Mouse (Mus musculus) adipocyte (in vitro differentiated cells): ENCODE results near the gene Selenom.

Source experiments
- DNase-seq: peaks from one replicate; pipeline ENCODE4 v3.0.0-alpha.2; 2016; ENCODE audit warnings: low spot score

Gene Selenom

DNA sequence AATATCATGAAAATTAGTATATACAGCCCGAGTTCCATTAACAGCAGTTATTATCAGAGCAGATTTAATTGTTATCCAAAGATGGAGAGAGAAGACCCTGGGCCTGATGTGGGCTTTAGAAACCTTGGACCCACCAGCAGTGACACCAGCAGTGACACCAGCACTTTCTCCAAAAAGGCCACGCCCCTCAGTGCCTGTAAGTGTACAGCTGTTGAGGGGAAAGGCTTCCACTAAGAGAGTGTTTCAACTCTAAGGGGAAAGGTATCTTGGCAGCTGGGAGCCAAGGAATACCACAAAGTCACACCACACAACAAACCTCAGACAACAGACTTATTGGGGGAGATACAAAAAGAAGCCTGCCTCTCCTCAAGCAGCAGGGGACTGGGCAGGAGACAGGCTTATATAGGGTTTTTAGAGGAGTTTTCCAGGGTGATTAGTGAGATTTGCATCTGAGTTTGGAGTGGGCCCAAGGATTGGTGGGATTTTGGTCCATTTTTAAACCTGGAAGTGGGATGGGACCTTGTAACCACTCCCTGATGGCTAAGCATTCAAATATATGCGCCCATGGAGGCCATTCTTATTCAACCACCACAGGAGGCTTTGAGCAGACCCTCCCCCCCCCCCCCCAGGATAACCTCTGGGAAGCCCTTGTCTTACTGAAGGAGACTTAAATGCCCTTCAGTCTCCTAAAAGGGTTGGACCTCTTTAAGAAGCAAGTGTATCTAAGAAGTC is 34.2 kb downstream of the Selenom start:
- DNase-seq = no peak

DNA sequence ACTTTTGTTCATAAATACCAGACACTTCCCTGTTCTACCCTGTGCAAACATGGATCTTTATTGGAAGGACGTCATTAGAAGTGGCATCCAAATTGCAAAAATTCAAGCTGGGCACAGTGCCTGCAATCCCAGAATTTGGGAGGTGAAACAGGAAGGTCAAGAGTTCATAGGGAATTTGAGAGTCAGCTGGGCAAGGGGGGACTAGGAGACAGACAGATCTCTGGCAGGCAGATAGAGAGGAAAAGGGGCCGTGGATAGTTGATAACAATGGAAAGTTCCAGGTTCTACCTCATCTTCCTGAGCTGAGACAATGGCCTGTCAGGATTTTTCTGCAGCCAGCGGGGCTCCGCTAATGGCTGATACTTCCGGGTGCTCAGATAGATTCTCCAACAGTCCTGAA is 35.3 kb downstream of the Selenom start:
- no peak for DNase-seq

DNA sequence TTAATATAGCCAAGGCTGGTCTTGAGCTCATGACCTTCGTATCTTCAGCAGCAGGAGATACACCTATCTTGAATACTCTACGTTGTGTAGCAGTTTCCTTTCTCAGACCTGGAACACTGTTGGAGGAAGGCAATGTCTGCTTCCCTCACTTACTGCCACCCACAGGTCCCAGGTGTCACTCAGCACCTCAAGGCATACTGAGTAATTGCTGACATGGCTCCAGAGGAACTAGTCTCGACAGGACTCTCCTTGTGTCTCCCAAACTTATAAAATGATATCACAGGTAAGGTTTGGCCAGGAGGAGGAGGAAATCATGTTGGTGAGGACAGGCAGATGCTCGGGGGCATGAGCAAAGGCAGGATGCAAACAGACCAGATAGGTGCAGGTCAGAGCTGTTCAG is 40.5 kb downstream of the Selenom start:
- no peak for DNase-seq

DNA sequence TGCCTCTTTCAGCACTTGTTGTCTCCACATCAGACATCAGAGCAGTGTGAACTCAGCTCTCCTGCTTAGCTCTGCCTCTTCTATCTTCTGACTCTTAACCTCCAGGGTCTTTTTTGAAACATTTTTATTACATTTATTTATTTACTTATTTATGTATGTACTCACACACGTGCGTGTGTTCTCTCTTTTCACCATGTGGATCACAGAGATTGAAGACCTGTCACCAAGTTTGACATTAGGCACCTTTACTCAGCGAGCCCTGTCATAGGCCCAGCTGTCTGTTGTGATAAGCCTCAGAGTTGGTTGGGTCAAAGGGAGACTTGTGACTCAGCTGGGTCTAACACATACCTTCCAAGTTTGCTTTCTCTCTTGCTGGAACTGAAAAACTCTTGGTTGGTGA is 43.4 kb downstream of the Selenom start:
- DNase-seq = no peak

DNA sequence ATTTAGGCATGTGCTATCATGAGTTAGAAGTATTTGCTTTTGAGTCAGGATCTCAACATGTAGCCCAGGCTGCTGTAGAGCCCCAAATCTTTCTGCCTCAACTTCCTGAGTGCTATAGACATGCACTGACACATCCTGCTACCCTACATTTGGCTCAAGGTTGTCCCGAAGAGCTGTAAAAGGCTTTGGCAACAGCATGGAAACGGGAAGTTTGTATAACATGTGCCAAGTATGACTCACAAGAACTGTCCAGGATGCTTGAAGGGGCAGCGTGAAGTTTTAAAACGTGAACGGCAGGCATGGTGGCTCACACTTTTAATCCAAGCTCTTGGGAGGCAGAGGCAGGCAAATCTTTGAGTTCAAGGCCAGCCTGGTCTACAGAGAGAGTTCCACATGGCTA is 45.7 kb downstream of the Selenom start:
- DNase-seq = no peak

DNA sequence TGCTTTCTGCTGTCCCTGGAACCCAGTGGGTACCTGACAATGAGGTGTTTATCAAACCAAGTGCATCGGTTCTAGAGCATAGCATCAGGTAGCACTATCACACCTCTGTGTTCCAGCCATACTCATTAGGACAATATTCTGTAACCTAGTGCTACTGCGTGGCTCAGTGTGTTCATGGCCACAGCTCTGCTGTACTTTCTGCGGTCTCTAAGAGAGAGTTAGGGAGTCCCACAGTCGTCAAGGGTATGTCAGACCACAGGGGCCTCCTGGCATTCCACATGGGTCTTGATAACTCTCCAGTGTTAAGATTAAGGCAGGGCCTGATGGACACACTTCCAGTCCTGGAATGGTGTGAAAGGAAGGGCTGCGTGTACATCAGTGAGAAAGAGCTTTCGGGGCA is 49.4 kb downstream of the Selenom start:
- DNase-seq = no peak

DNA sequence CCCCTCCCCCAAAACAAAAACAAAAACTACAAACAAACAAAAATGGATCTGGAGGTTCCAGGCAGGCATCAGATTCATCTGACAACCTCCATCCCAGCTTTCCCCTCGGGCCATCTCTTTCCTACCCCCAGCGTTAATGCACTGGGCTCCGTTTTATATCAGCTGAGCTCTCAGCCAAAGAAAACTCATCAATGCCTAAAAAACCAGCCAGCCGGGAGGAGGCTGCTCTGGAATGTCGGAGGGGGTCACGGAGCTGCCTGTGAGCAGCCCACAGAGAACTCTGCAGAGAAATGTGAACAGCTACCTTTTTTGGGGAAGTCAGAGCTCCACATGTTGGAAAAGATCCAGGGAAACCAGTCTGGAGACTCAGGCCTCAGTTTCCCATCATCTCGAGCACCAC is 50.0 kb downstream of the Selenom start:
- no peak for DNase-seq

DNA sequence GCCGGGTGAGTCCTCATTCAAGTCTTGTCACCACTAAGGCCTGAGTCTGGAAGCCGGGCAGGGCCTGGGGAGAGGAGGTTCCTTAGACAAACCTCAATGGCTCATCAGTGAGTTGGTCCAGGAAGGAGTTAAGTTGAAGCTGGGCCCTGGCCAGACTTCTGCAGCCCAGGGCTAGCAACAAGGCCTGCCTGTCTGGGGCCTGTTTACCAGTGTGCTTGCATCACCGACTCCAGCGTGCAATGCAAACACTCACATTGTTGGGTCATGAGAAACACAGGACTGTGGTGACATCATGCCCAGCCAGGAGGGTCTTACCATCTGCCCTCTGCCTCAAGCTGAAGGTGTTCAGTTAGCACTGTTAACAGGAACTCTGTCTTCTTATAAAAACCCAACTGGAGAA is 51.5 kb downstream of the Selenom start:
- peak; percentile 58 for DNase-seq
